Mouse (Mus musculus): ENCODE measurements around the gene Gpat3. TPM values are rescaled to one million over a fixed set of nuclear protein-coding genes. Genes with fewer than 3 reads are reported as not detected.

The Gpat3 gene
- 1 to 10 TPM; 3.9 to 5.0 TPM for total RNA-seq (2021)
- long read RNA-seq, experiment 1, partial matches to known transcripts = 0 of 13 reads
- long read RNA-seq, experiment 1, other reads (novel, unspliced or antisense) = 11 of 13 reads
- long read RNA-seq, experiment 2, partial matches to known transcripts = 0 of 14 reads
- long read RNA-seq, experiment 2, other reads (novel, unspliced or antisense) = 13 of 14 reads

GRCm38 (mm10) chr5:100845485-100845847 is at the start of gene Gpat3:
Gene Gpat3, plus strand, starts transcription at chr5:100845713.
- no peak for TF ChIP-seq CTCF (IDR thresholded peaks at IDR 0.05)
- intact Hi-C loops (cut with DNase I) = no loop called here
- Histone ChIP-seq H3K27ac (peak within 1 kb of the TSS; percentile 67), H3K4me3 (peak within 1 kb of the TSS; percentile 65)
- peak; percentile 17 to 35 for DNase-seq (ENCODE audit: extremely low spot score in 1 of 2, low spot score in 2 of 2)

GRCm38 (mm10) chr5:100798165-100798860 is 47.2 kb upstream of the Gpat3 start, which contains the start of the genes Helq and Mrps18c:
Gene Helq, minus strand, starts transcription at chr5:100798598.
Gene Mrps18c, plus strand, starts transcription at chr5:100798627.
- DNase-seq (ENCODE audit: extremely low spot score in 1 of 2, low spot score in 2 of 2) = peak; percentile 93 to 94
- Histone ChIP-seq H3K27ac (peak within 1 kb of the TSS; percentile 50), H3K4me3 (peak within 1 kb of the TSS; percentile 92)
- intact Hi-C loops (cut with DNase I) = loop anchor here (2.0 to 5.0 kb wide), 2 partner anchors 22 to 126 kb away; partner anchors contain the start of gene Abraxas1
- no peak; the same call in 1 of the 2 replicates for TF ChIP-seq CTCF (IDR thresholded peaks at IDR 0.05)

- intact Hi-C loops (cut with DNase I) = no loop called here
- no peak overlapping the region for H3K4me3 ChIP-seq
- TF ChIP-seq CTCF (IDR thresholded peaks at IDR 0.05) = no peak
- DNase-seq (ENCODE audit: extremely low spot score in 1 of 2, low spot score in 2 of 2) = no peak
- H3K27ac ChIP-seq = no peak overlapping the region
These were observed 27.2 kb upstream of the Gpat3 start for GRCm38 (mm10) chr5:100818341-100818740.

GRCm38 (mm10) chr5:100819568-100820480 is 25.7 kb upstream of the Gpat3 start:
- intact Hi-C loops (cut with DNase I) = loop anchor here (1.0 to 5.0 kb wide), 3 partner anchors 21 to 847 kb away; partner anchors contain the start of genes Helq and Mrps18c
- H3K27ac ChIP-seq = no peak overlapping the region; the same call in 1 of the 2 replicates
- TF ChIP-seq CTCF (IDR thresholded peaks at IDR 0.05) = peak; percentile 46
- no peak for DNase-seq (ENCODE audit: extremely low spot score in 1 of 2, low spot score in 2 of 2)
- peak overlapping the region; percentile 72 for H3K4me3 ChIP-seq

GRCm38 (mm10) chr5:100820483-100821184 is 24.9 kb upstream of the Gpat3 start, which contains the start of gene Abraxas1:
Gene Abraxas1, minus strand, starts transcription at chr5:100820965.
- Histone ChIP-seq H3K27ac (peak within 1 kb of the TSS; percentile 85), H3K4me3 (peak within 1 kb of the TSS; percentile 72)
- intact Hi-C loops (cut with DNase I) = loop anchor here (1.0 to 5.0 kb wide), 3 partner anchors 22 to 847 kb away; partner anchors contain the start of genes Helq and Mrps18c
- peak; percentile 87 to 89 for DNase-seq (ENCODE audit: extremely low spot score in 1 of 2, low spot score in 2 of 2)
- no peak for TF ChIP-seq CTCF (IDR thresholded peaks at IDR 0.05)

- intact Hi-C loops (cut with DNase I) = loop anchor here (2.0 to 5.0 kb wide), 2 partner anchors 23 to 846 kb away; partner anchors contain the start of genes Helq and Mrps18c
- no peak for DNase-seq (ENCODE audit: extremely low spot score in 1 of 2, low spot score in 2 of 2)
- peak overlapping the region; percentile 72 for H3K4me3 ChIP-seq
- H3K27ac ChIP-seq = no peak overlapping the region
- no peak for TF ChIP-seq CTCF (IDR thresholded peaks at IDR 0.05)
These were observed 24.1 kb upstream of the Gpat3 start for GRCm38 (mm10) chr5:100821375-100821774.

- DNase-seq (ENCODE audit: extremely low spot score in 1 of 2, low spot score in 2 of 2) = no peak
- intact Hi-C loops (cut with DNase I) = loop anchor here (5.0 kb wide), 1 partner anchor 844 kb away; no protein-coding TSS in a partner anchor
- Histone ChIP-seq H3K4me3 (no peak overlapping the region), H3K27ac (no peak overlapping the region)
- no peak for TF ChIP-seq CTCF (IDR thresholded peaks at IDR 0.05)
These were observed 22.7 kb upstream of the Gpat3 start for GRCm38 (mm10) chr5:100822826-100823225.

- Histone ChIP-seq H3K4me3 (no peak overlapping the region), H3K27ac (no peak overlapping the region)
- peak; percentile 59 for TF ChIP-seq CTCF (IDR thresholded peaks at IDR 0.05)
- intact Hi-C loops (cut with DNase I) = loop anchor here (1.0 kb wide), 1 partner anchor 89 kb away; no protein-coding TSS in a partner anchor
- DNase-seq (ENCODE audit: extremely low spot score in 1 of 2, low spot score in 2 of 2) = no peak
These were observed 19.5 kb upstream of the Gpat3 start for GRCm38 (mm10) chr5:100825975-100826374.

- Histone ChIP-seq H3K27ac (no peak overlapping the region), H3K4me3 (no peak overlapping the region)
- TF ChIP-seq CTCF (IDR thresholded peaks at IDR 0.05) = no peak
- intact Hi-C loops (cut with DNase I) = loop anchor here (1.0 kb wide), 1 partner anchor 89 kb away; no protein-coding TSS in a partner anchor
- no peak for DNase-seq (ENCODE audit: extremely low spot score in 1 of 2, low spot score in 2 of 2)
These were observed 19.0 kb upstream of the Gpat3 start for GRCm38 (mm10) chr5:100826531-100826930.

- intact Hi-C loops (cut with DNase I) = no loop called here
- TF ChIP-seq CTCF (IDR thresholded peaks at IDR 0.05) = no peak
- H3K4me3 ChIP-seq = no peak overlapping the region
- no peak for DNase-seq (ENCODE audit: extremely low spot score in 1 of 2, low spot score in 2 of 2)
- no peak overlapping the region for H3K27ac ChIP-seq
These were observed 16.8 kb upstream of the Gpat3 start for GRCm38 (mm10) chr5:100828701-100829100.

- Histone ChIP-seq H3K4me3 (no peak overlapping the region), H3K27ac (no peak overlapping the region)
- intact Hi-C loops (cut with DNase I) = no loop called here
- DNase-seq (ENCODE audit: extremely low spot score in 1 of 2, low spot score in 2 of 2) = no peak
- no peak for TF ChIP-seq CTCF (IDR thresholded peaks at IDR 0.05)
These were observed 12.8 kb upstream of the Gpat3 start for GRCm38 (mm10) chr5:100832680-100833079.
